Mouse (Mus musculus) bone marrow, adult 2 months (tissue): ENCODE data around the gene Ssc5d. TPM values are rescaled to one million over a fixed set of nuclear protein-coding genes. Genes with fewer than 3 reads are reported as not detected.

Experiments
- H3K27ac ChIP-seq: fragments of 200-500 bp; 2 replicates; pipeline ENCODE4 v1.5.1; 2012; ENCODE audit warnings: low read depth, mild to moderate bottlenecking, control low read depth, inconsistent platforms, low read length; ENCODE audit not compliant: control insufficient read depth, poor library complexity, insufficient read depth
- H3K4me1 ChIP-seq: fragments of 200-500 bp; 2 replicates; pipeline ENCODE4 v1.6.1; 2011; ENCODE audit warnings: low read length; ENCODE audit not compliant: control insufficient read depth, insufficient read depth
- H3K4me3 ChIP-seq: fragments of 200-500 bp; replicated peaks from 2 replicates; pipeline ENCODE3; 2011; ENCODE audit warnings: mild to moderate bottlenecking, low read depth, low read length, control low read depth; ENCODE audit not compliant: control insufficient read depth
- CTCF ChIP-seq: fragments of 200-500 bp; IDR thresholded peaks from 2 replicates; pipeline ENCODE4 v1.5.1; 2011; ENCODE audit warnings: low read length, control low read depth; ENCODE audit not compliant: control insufficient read depth, insufficient read depth
- POLR2A ChIP-seq: fragments of 200-500 bp; IDR thresholded peaks from 2 replicates; pipeline ENCODE4 v1.6.1; 2011; ENCODE audit warnings: low read depth, mild to moderate bottlenecking, control low read depth, low read length, borderline replicate concordance; ENCODE audit not compliant: control insufficient read depth
- WGBS: fragments of 180-500 bp; shearing (Covaris S2); methylation state at CpG from one replicate; pipeline ENCODE4 v1.1.7; 2018; 5-methylcytosine and 5-hydroxymethylcytosine counted together
- polyA plus RNA-seq: library from polyadenylated mRNA; stranded (reverse); fragments of >200 nt; gene quantifications from 2 replicates; pipeline ENCODE4 v1.2.4, GENCODE M21; 2011; ENCODE audit warnings: low replicate concordance; ENCODE audit not compliant: missing spikeins, insufficient read depth, insufficient read length

Gene Ssc5d
- polyA plus RNA-seq, 1 experiment = 0.70 TPM

GRCm38 (mm10) chr7:4922508-4922907 is 3.1 kb upstream of the Ssc5d start:
- WGBS = 2% methylated on average over 14 of the region's 14 CpGs
- no peak overlapping the region for H3K4me3 ChIP-seq
- no peaks in the 10 kb centered on the region for H3K4me1 ChIP-seq
- TF ChIP-seq CTCF (no peak), POLR2A (no peak)
- H3K27ac ChIP-seq = no peak overlapping the region

GRCm38 (mm10) chr7:4922931-4923565 is 2.5 kb upstream of the Ssc5d start:
- H3K4me3 ChIP-seq = no peak overlapping the region
- H3K27ac ChIP-seq = no peak overlapping the region
- no peak for TF ChIP-seq CTCF
- no peak for TF ChIP-seq POLR2A
- WGBS = 2% methylated on average over 14 of the region's 14 CpGs
- no peaks in the 10 kb centered on the region for H3K4me1 ChIP-seq

GRCm38 (mm10) chr7:4923586-4924364 is 1.8 kb upstream of the Ssc5d start:
- 7% methylated on average over 37 of the region's 37 CpGs for WGBS
- no peak overlapping the region for H3K27ac ChIP-seq
- no peaks in the 10 kb centered on the region for H3K4me1 ChIP-seq
- TF ChIP-seq POLR2A = no peak
- TF ChIP-seq CTCF = no peak
- no peak overlapping the region for H3K4me3 ChIP-seq

GRCm38 (mm10) chr7:4924483-4924882 is 1.1 kb upstream of the Ssc5d start:
- H3K4me1 ChIP-seq = no peaks in the 10 kb centered on the region
- 3% methylated on average over 4 of the region's 4 CpGs for WGBS
- no peak overlapping the region for H3K4me3 ChIP-seq
- H3K27ac ChIP-seq = no peak overlapping the region
- no peak for TF ChIP-seq POLR2A
- no peak for TF ChIP-seq CTCF

- H3K27ac ChIP-seq = no peak overlapping the region
- no peak overlapping the region for H3K4me3 ChIP-seq
- no peaks in the 10 kb centered on the region for H3K4me1 ChIP-seq
- 14% methylated on average over 4 of the region's 4 CpGs for WGBS
- no peak for TF ChIP-seq POLR2A
- TF ChIP-seq CTCF = no peak
Observed at GRCm38 (mm10) chr7:4924891-4925301, 689 bp upstream of the Ssc5d start.

GRCm38 (mm10) chr7:4926849-4927248 is 1.3 kb downstream of the Ssc5d start:
- H3K4me1 ChIP-seq = no peaks in the 10 kb centered on the region
- TF ChIP-seq CTCF (no peak), POLR2A (no peak)
- no peak overlapping the region for H3K27ac ChIP-seq
- H3K4me3 ChIP-seq = no peak overlapping the region
- 74% methylated on average over 16 of the region's 16 CpGs for WGBS

- Histone ChIP-seq H3K27ac (no peak overlapping the region), H3K4me1 (no peaks in the 10 kb centered on the region), H3K4me3 (no peak overlapping the region)
- 58% methylated on average over 8 of the region's 8 CpGs for WGBS
- TF ChIP-seq POLR2A (no peak), CTCF (no peak)
Observed at GRCm38 (mm10) chr7:4927711-4928110, 2.1 kb downstream of the Ssc5d start.

GRCm38 (mm10) chr7:4928323-4928722 is 2.7 kb downstream of the Ssc5d start:
- Histone ChIP-seq H3K4me1 (no peaks in the 10 kb centered on the region), H3K4me3 (no peak overlapping the region), H3K27ac (no peak overlapping the region; the same call in 1 of the 2 replicates)
- WGBS = 79% methylated on average over 17 of the region's 17 CpGs
- TF ChIP-seq POLR2A (no peak), CTCF (no peak)
